Mouse (Mus musculus): Measurements from ENCODE around the gene Irf5.

DNA sequence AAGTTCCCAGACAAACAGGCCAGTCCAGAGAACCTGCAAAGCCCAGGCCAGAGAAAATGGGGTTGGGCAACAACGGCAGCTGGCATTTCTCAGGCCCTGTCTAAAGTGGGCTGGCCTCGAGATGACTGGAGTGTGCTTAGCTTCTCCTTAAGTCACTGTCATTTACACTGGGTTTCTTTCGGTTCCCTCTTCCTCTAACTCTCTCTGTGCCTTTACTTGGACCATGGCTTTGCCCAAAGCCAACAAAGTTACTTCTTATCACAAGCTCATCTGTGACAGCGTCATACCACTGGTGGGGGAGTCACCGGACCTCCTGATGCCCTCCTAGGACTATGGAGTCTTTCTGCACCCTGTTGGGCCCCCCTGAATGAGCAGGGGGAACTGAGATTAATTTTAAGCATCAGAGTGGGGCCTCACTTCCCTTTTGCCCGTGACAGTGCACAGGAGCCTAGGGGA, 2.4 kb upstream of the Irf5 start:
- TF ChIP-seq EP300 (optimal IDR thresholded peaks at IDR 0.05) (no peak), CTCF (IDR thresholded peaks at IDR 0.05; ENCODE audit: low read depth) (no peak)
